Mouse (Mus musculus): ENCODE results near the gene Pde4c. TPM values are rescaled to one million over a fixed set of nuclear protein-coding genes. Genes with fewer than 3 reads are reported as not detected.
A peak's percentile ranks its signal among the peaks of the same experiment; 100 is the strongest.

Pde4c gene
- polyA plus RNA-seq, 1 experiment from 2014 or later, result 0.42 TPM

DNA sequence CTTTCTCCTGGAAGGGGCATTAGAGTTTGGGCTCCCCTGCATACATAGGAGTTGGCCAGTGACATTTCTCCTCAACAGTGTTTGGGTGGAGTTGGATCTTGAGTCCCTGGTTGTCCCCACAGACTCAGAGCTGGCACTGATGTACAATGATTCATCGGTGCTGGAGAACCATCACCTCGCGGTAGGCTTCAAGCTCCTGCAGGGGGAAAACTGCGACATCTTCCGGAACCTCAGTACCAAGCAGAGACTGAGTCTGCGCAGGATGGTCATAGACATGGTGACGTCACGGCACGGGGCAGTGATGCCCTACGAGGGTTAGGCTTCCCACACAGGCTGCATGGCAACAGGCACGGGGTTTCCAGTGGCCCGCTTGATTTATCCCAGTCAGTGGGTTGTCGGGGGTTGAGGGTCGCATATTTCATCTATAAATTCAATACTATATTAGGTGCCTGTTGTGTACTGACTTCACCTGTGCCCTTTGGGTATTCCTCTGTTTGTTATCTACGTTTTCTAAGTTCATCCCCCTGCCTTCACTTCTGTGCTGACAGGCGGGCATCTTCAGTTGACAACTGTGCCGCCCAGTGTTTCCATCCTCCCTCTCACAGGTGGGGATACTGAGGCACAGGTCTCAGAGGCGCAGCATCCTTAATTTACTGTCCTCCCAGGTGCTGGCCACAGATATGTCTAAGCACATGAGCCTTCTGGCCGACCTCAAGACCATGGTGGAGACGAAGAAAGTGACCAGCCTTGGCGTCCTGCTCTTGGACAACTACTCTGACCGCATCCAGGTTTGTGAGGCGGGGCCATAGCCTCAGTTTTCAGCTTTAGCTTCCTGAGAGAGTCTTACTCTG is 25.0 kb downstream of the Pde4c start:
- ATAC-seq (replicated peaks; ENCODE audit: low FRiP score, low TSS enrichment, low read depth) (no peak), DNase-seq (ENCODE audit: low spot score) (no peak)
- no peak overlapping the region for H3K9ac ChIP-seq (ENCODE audit: low read length)
- peaks cover 14% of the 10 kb centered on the region for H3K4me1 ChIP-seq (replicated peaks; ENCODE audit: control insufficient read depth, insufficient read depth, low read length)
- no peak overlapping the region for H3K4me2 ChIP-seq (ENCODE audit: low read length)
- 85% methylated on average over 23 of the region's 23 CpGs for WGBS
- no peaks in the 10 kb centered on the region for H3K36me3 ChIP-seq (ENCODE audit: control insufficient read depth, insufficient read depth, low read length)
- peaks cover 32% of the 10 kb centered on the region for H3K27me3 ChIP-seq (replicated peaks; ENCODE audit: control insufficient read depth, insufficient read depth, low read length)
- H3K4me3 ChIP-seq (ENCODE audit: low read depth, low read length), result no peak overlapping the region
- H3K27ac ChIP-seq (ENCODE audit: low read depth), result no peak overlapping the region
- no peaks in the 10 kb centered on the region for H3K9me3 ChIP-seq (ENCODE audit: control insufficient read depth, low read length)

DNA sequence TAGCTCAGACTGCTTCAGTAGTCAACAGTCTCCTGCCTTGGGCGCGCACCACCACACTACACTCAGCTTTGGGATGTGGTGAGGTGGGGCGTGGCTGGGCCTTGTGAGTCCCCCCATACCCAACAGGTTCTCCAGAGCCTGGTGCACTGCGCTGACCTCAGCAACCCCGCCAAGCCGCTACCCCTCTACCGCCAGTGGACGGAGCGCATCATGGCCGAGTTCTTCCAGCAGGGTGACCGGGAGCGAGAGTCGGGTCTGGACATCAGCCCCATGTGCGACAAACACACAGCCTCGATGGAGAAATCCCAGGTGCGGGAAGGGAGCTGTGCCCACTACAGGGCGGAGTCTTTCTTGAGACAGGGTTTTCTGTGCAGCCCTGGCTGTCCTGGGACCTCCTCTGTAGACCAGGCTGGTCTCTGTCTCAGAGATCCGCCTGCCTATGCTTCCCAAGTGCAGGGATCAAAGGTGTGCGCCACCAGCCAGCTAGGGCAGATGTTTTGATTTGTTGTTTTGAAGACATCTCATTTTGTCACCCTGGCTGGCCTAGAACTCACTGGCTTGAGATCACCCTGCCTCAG is 25.7 kb downstream of the Pde4c start:
- H3K4me2 ChIP-seq (ENCODE audit: low read length), result no peak overlapping the region
- 69% methylated on average over 19 of the region's 19 CpGs for WGBS
- DNase-seq (ENCODE audit: low spot score) (no peak), ATAC-seq (replicated peaks; ENCODE audit: low FRiP score, low TSS enrichment, low read depth) (no peak)
- H3K4me3 ChIP-seq (ENCODE audit: low read depth, low read length), result no peak overlapping the region
- H3K4me1 ChIP-seq (replicated peaks; ENCODE audit: control insufficient read depth, insufficient read depth, low read length), result peaks cover 18% of the 10 kb centered on the region
- no peaks in the 10 kb centered on the region for H3K36me3 ChIP-seq (ENCODE audit: control insufficient read depth, insufficient read depth, low read length)
- peaks cover 25% of the 10 kb centered on the region for H3K27me3 ChIP-seq (replicated peaks; ENCODE audit: control insufficient read depth, insufficient read depth, low read length)
- H3K9ac ChIP-seq (ENCODE audit: low read length), result no peak overlapping the region
- no peaks in the 10 kb centered on the region for H3K9me3 ChIP-seq (ENCODE audit: control insufficient read depth, low read length)
- H3K27ac ChIP-seq (ENCODE audit: low read depth), result no peak overlapping the region

DNA sequence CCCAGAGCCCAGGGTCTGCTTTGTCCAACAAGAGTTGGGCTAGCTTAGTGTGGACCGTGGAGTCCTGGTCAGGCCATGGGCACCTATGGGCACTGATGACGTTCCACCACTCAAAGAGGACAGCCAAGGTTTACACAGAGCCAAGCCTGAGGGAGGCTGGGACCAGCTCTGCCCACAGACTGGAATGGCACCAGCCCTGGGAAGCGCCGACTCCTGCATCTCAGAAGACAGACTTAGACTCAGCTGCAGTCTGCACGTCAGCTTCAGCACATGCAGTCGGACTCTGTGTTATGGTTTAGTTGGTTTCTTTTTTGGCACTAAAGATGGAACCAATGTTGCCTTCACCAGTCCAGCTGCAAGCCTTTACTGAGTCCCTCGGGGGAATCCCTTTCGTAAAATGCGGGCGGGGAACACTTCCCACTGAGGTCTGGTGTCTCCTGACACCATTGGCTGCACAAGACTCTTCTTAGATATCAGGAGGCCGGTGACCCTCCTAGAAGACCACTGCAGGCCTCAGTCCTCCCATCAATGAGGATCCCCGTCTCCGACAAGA is 26.7 kb downstream of the Pde4c start:
- Histone ChIP-seq H3K4me2 (ENCODE audit: low read length) (no peak overlapping the region), H3K27me3 (replicated peaks; ENCODE audit: control insufficient read depth, insufficient read depth, low read length) (peaks cover 16% of the 10 kb centered on the region), H3K9me3 (ENCODE audit: control insufficient read depth, low read length) (no peaks in the 10 kb centered on the region), H3K36me3 (ENCODE audit: control insufficient read depth, insufficient read depth, low read length) (no peaks in the 10 kb centered on the region), H3K9ac (ENCODE audit: low read length) (no peak overlapping the region), H3K4me3 (ENCODE audit: low read depth, low read length) (no peak overlapping the region), H3K27ac (ENCODE audit: low read depth) (no peak overlapping the region), H3K4me1 (replicated peaks; ENCODE audit: control insufficient read depth, insufficient read depth, low read length) (peaks cover 20% of the 10 kb centered on the region)
- ATAC-seq (replicated peaks; ENCODE audit: low FRiP score, low TSS enrichment, low read depth), result no peak
- WGBS, result 87% methylated on average over 13 of the region's 13 CpGs
- no peak for DNase-seq (ENCODE audit: low spot score)

DNA sequence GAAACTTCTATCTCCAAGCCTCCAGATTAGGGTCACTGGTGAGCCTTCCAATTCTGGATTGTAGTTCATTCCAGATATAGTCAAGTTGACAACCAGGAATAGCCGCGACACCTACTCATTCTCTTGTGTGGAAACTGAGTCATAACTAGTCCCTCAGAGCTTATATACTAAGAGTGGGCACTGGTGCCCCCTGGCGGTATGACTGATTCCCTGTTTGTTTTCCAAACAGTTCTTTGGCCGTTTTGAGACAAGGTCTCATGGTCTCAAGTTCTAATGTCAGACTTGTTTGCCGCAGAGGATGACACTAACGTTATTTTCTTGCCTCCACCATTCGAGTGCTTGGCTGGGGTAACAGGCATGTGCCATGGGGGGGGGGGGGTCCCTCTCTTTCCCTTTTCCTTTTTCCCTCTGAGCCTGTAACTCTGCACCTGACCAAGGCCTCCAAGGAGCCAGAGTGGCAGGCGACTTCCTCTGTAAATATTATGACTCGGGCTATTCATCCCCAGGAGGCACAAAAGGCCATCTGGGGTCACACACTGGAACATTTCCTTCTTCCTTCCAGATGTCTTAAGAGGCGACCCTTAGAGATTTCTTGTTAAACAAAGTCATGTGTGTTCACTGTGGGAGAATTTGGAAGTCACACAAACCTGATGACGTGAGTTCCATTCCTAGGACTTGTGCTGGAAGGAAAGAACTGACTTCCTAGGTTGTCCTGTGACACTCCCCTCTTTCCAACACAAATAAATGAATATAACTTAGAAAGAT is 28.7 kb downstream of the Pde4c start:
- Histone ChIP-seq H3K27me3 (replicated peaks; ENCODE audit: control insufficient read depth, insufficient read depth, low read length) (0 out of 2 replicates have a peak, but pooled peaks cover 2% of the 10 kb centered on the region), H3K4me2 (ENCODE audit: low read length) (no peak overlapping the region), H3K36me3 (ENCODE audit: control insufficient read depth, insufficient read depth, low read length) (peaks cover 14% of the 10 kb centered on the region), H3K4me1 (replicated peaks; ENCODE audit: control insufficient read depth, insufficient read depth, low read length) (peaks cover 25% of the 10 kb centered on the region), H3K9ac (ENCODE audit: low read length) (no peak overlapping the region), H3K27ac (ENCODE audit: low read depth) (peak overlapping the region; percentile 79), H3K4me3 (ENCODE audit: low read depth, low read length) (no peak overlapping the region), H3K9me3 (ENCODE audit: control insufficient read depth, low read length) (no peaks in the 10 kb centered on the region)
- WGBS, result 23% methylated on average over 11 of the region's 11 CpGs
- DNase-seq (ENCODE audit: low spot score) (peak; percentile 87), ATAC-seq (replicated peaks; ENCODE audit: low FRiP score, low TSS enrichment, low read depth) (no peak)

DNA sequence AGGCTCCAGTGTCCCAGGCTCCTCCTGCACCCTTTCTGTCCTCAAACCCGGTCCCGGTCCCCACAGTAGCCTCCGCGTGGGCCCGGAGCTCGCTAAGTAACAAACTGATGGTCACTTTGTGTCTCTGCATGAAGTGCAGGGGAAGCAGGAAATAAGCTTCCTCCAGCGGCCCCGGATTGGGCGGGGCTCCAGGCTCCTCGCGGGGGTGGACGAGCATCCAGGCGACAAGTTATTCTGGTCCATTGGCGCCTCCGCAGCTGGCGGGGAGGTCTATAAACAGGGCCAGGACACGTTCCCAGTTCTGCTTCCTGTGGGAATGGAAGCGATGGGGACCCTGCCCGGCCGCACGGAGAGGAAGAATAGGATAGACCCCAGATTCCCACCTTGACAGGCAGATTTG is 29.6 kb downstream of the Pde4c start:
- Histone ChIP-seq H3K4me1 (replicated peaks; ENCODE audit: control insufficient read depth, insufficient read depth, low read length) (peaks cover 25% of the 10 kb centered on the region), H3K27me3 (replicated peaks; ENCODE audit: control insufficient read depth, insufficient read depth, low read length) (no peaks in the 10 kb centered on the region), H3K9me3 (ENCODE audit: control insufficient read depth, low read length) (no peaks in the 10 kb centered on the region), H3K36me3 (ENCODE audit: control insufficient read depth, insufficient read depth, low read length) (peaks cover 23% of the 10 kb centered on the region), H3K9ac (ENCODE audit: low read length) (0 out of 2 replicates have a peak overlapping the region, but pooled peaks have one; percentile 20), H3K4me2 (ENCODE audit: low read length) (peak overlapping the region; percentile 45), H3K27ac (ENCODE audit: low read depth) (peak overlapping the region; percentile 79), H3K4me3 (ENCODE audit: low read depth, low read length) (peak overlapping the region; percentile 3; the same call in 1 of the 2 replicates)
- peak; percentile 72 for DNase-seq (ENCODE audit: low spot score)
- 20% methylated on average over 21 of the region's 21 CpGs for WGBS
- ATAC-seq (replicated peaks; ENCODE audit: low FRiP score, low TSS enrichment, low read depth), result no peak

DNA sequence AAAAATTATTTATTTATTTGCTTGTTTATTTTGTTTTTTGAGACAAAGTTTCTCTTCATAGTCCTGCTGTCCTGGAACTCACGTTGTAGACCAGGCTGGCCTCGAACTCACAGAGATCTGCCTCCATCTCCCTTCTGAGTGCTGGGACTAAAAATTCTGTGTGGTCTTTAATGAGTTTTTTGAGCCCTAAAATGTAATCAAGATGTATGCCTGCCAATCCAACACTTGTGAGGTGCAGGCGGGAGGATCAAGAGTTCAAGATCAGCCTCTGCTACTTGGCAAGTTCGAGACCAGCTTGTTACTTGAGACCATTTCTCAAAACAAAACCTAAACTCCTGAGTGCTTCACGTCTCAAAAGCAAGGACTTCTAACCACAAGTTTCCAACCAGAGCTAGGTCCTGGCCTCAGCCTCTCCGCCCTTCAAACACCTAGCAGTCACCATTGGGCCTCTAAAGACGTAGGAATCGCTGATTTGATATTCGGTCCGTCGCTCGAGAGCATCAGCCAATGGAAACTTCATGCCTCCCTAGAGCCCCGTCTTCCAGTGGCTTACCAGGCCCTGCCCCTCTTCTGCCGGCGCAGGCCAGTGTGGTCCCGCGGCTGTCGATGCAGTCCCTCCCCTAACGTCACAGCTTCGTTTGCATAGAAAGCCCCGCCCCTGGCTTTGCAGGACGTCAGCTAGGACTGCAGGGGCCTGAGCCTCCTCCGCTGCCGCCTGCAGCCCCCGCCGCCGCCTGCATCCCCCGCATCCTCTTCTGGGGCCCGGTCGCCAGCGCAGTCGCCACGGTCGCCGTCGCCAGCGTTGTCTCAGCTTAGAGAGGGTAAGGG is 30.7 kb downstream of the Pde4c start, which contains the start of gene Rab3a:
Rab3a (plus strand) TSS at position 637 of the 828 bp plus-strand sequence.
- Histone ChIP-seq H3K27ac (ENCODE audit: low read depth) (peak within 1 kb of the TSS; percentile 79), H3K9ac (ENCODE audit: low read length) (peak within 1 kb of the TSS; percentile 71), H3K4me1 (replicated peaks; ENCODE audit: control insufficient read depth, insufficient read depth, low read length) (peaks cover 25% of the 10 kb centered on the region), H3K9me3 (ENCODE audit: control insufficient read depth, low read length) (no peaks in the 10 kb centered on the region), H3K4me2 (ENCODE audit: low read length) (peak within 1 kb of the TSS; percentile 98), H3K36me3 (ENCODE audit: control insufficient read depth, insufficient read depth, low read length) (peaks cover 27% of the 10 kb centered on the region), H3K4me3 (ENCODE audit: low read depth, low read length) (peak within 1 kb of the TSS; percentile 76), H3K27me3 (replicated peaks; ENCODE audit: control insufficient read depth, insufficient read depth, low read length) (no peaks in the 10 kb centered on the region)
- ATAC-seq (replicated peaks; ENCODE audit: low FRiP score, low TSS enrichment, low read depth) (peak; percentile 96), DNase-seq (ENCODE audit: low spot score) (peak; percentile 96)
- 7% methylated on average over 37 of the region's 37 CpGs for WGBS

DNA sequence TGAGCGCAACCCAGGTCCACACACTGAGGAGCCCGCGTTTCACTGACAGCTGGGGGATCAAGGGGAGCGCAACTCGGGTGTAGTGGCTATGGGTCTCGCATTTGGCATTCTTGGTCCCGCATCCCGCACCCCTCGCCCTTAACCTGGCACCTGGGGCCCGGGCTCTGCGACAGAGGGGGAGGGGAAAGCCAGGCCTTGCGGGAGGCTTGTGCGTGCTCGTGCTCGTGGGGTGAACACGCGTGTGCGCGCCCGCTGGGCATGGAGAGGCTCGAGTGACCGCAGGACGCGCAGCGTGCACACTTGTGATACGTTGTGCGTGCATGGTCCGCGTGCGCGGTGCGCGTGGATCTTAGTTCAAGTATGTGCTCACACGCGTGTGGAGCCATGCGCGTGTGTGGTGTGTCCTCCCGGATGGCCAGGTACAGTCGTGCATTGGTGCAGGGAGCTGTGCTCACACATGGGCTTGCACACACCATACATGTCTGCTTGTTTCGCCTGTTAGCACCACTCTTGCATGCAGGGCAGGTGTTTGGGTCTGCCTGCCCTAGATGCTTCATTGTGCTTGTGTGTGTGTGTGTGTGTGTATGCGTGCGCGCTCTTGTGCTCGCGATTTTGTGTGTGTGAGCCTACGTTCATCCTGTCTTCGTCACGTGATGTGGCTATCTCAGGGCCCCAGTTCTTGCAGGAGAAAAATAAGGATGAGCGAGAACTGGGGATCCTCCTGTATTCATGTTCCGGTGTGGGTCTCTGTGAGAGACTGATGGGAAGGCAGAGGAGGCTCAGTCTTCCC is 31.5 kb downstream of the Pde4c start:
- H3K4me3 ChIP-seq (ENCODE audit: low read depth, low read length), result peak overlapping the region; percentile 76

More for the DNA sequence above, 31.5 kb downstream of the Pde4c start:
- peaks cover 27% of the 10 kb centered on the region for H3K36me3 ChIP-seq (ENCODE audit: control insufficient read depth, insufficient read depth, low read length)
- no peak for DNase-seq (ENCODE audit: low spot score)
- peak; percentile 29 for ATAC-seq (replicated peaks; ENCODE audit: low FRiP score, low TSS enrichment, low read depth)
- peak overlapping the region; percentile 71 for H3K9ac ChIP-seq (ENCODE audit: low read length)
- H3K4me2 ChIP-seq (ENCODE audit: low read length), result peak overlapping the region; percentile 98
- no peaks in the 10 kb centered on the region for H3K27me3 ChIP-seq (replicated peaks; ENCODE audit: control insufficient read depth, insufficient read depth, low read length)
- WGBS, result 11% methylated on average over 50 of the region's 50 CpGs
- peak overlapping the region; percentile 43; the same call in 1 of the 2 replicates for H3K27ac ChIP-seq (ENCODE audit: low read depth)
- no peaks in the 10 kb centered on the region for H3K9me3 ChIP-seq (ENCODE audit: control insufficient read depth, low read length)
- H3K4me1 ChIP-seq (replicated peaks; ENCODE audit: control insufficient read depth, insufficient read depth, low read length), result peaks cover 28% of the 10 kb centered on the region

Data from intestine, embryonic 14.5 days (tissue).